Mouse (Mus musculus): ENCODE measurements around the gene Csf2rb. TPM values are rescaled to one million over a fixed set of nuclear protein-coding genes. Genes with fewer than 3 reads are reported as not detected.
A peak's percentile ranks its signal among the peaks of the same experiment; 100 is the strongest.

Csf2rb gene
- polyA plus RNA-seq, 1 experiment from 2014 or later = 1.5 TPM

DNA sequence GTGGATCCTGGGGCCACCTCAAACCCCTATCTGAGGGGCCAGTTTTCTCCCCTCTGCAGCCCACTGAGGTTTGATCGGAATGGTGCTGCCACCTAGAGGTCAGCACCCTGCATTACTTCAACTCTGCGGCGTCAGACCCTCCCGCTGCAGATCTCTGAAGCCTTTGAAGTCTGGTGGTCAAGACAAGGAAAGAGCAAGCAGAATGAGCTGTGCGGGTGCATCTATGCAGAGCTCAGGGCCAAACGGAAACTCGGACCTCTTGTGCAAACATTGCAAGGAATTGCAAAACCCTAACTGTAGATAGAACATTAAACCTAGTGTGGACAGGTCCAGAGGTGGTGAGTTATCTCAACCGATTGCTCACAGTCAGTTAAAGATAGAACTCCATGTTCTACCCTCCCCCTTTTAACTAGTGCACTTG is 43.4 kb downstream of the Csf2rb start:
- H3K27ac ChIP-seq = no peak overlapping the region
- 16% methylated on average over 8 of the region's 8 CpGs for WGBS
- H3K4me1 ChIP-seq = no peaks in the 10 kb centered on the region
- H3K36me3 ChIP-seq = no peaks in the 10 kb centered on the region
- DNase-seq (ENCODE audit: low spot score) = peak; percentile 68
- no peak overlapping the region for H3K4me3 ChIP-seq
- no peaks in the 10 kb centered on the region for H3K9me3 ChIP-seq (replicated peaks)
- peaks cover 39% of the 10 kb centered on the region for H3K27me3 ChIP-seq (ENCODE audit: low read depth, poor library complexity, severe bottlenecking)

GRCm38 (mm10) chr15:78369641-78370040 is 44.1 kb downstream of the Csf2rb start:
- H3K36me3 ChIP-seq = no peaks in the 10 kb centered on the region
- H3K27ac ChIP-seq = no peak overlapping the region
- H3K4me1 ChIP-seq = no peaks in the 10 kb centered on the region
- H3K9me3 ChIP-seq (replicated peaks) = no peaks in the 10 kb centered on the region
- 91% methylated on average over 1 of the region's 1 CpGs for WGBS
- H3K27me3 ChIP-seq (ENCODE audit: low read depth, poor library complexity, severe bottlenecking) = peaks cover 39% of the 10 kb centered on the region
- DNase-seq (ENCODE audit: low spot score) = no peak
- H3K4me3 ChIP-seq = no peak overlapping the region

GRCm38 (mm10) chr15:78372796-78373195 is 47.2 kb downstream of the Csf2rb start:
- WGBS = 73% methylated on average over 3 of the region's 3 CpGs

DNA sequence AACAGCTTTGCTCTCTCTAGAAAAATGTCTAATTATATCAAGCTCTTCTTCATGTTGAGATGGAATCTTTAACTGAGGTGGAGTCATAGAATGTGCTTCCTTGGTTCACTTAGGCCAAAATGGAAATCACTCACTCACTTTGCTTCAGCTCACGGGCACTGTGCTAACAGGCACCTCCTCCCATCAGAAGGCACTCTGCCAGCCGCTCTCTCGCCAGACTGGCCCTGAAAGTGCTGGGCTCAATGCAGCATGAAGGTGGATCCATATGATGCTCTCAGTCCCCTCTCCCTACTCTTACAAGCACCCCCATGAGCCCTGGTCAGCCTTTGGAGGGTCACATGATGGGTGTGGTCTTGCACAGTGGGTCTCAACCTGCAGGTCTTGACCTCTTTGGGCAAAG is 48.7 kb downstream of the Csf2rb start:
- H3K9me3 ChIP-seq (replicated peaks) = no peaks in the 10 kb centered on the region
- H3K4me3 ChIP-seq = no peak overlapping the region
- H3K36me3 ChIP-seq = no peaks in the 10 kb centered on the region
- no peak for DNase-seq (ENCODE audit: low spot score)
- H3K27me3 ChIP-seq (ENCODE audit: low read depth, poor library complexity, severe bottlenecking) = peaks cover 12% of the 10 kb centered on the region
- WGBS = 75% methylated on average over 3 of the region's 3 CpGs
- H3K27ac ChIP-seq = no peak overlapping the region
- no peaks in the 10 kb centered on the region for H3K4me1 ChIP-seq

More at GRCm38 (mm10) chr15:78372796-78373195, 47.2 kb downstream of the Csf2rb start:
- Histone ChIP-seq H3K4me1 (no peaks in the 10 kb centered on the region), H3K27ac (no peak overlapping the region), H3K9me3 (replicated peaks) (no peaks in the 10 kb centered on the region), H3K36me3 (no peaks in the 10 kb centered on the region), H3K4me3 (no peak overlapping the region), H3K27me3 (ENCODE audit: low read depth, poor library complexity, severe bottlenecking) (peaks cover 26% of the 10 kb centered on the region)
- no peak for DNase-seq (ENCODE audit: low spot score)

GRCm38 (mm10) chr15:78377859-78378258 is 52.3 kb downstream of the Csf2rb start:
- no peak for DNase-seq (ENCODE audit: low spot score)
- no peak overlapping the region for H3K4me3 ChIP-seq
- H3K36me3 ChIP-seq = no peaks in the 10 kb centered on the region
- no peak overlapping the region for H3K27ac ChIP-seq
- no peaks in the 10 kb centered on the region for H3K27me3 ChIP-seq (ENCODE audit: low read depth, poor library complexity, severe bottlenecking)
- no peaks in the 10 kb centered on the region for H3K4me1 ChIP-seq
- H3K9me3 ChIP-seq (replicated peaks) = no peaks in the 10 kb centered on the region
- WGBS = 85% methylated on average over 10 of the region's 10 CpGs

- H3K4me1 ChIP-seq = no peaks in the 10 kb centered on the region
- H3K27me3 ChIP-seq (ENCODE audit: low read depth, poor library complexity, severe bottlenecking) = no peaks in the 10 kb centered on the region
- H3K27ac ChIP-seq = no peak overlapping the region
- no peak for DNase-seq (ENCODE audit: low spot score)
- no peak overlapping the region for H3K4me3 ChIP-seq
- no peaks in the 10 kb centered on the region for H3K36me3 ChIP-seq
- H3K9me3 ChIP-seq (replicated peaks) = no peaks in the 10 kb centered on the region
- 81% methylated on average over 10 of the region's 10 CpGs for WGBS
These were observed 53.0 kb downstream of the Csf2rb start for GRCm38 (mm10) chr15:78378556-78378955.

- no peak overlapping the region for H3K27ac ChIP-seq
- no peak for DNase-seq (ENCODE audit: low spot score)
- 90% methylated on average over 2 of the region's 2 CpGs for WGBS
- H3K4me3 ChIP-seq = no peak overlapping the region
- H3K27me3 ChIP-seq (ENCODE audit: low read depth, poor library complexity, severe bottlenecking) = no peaks in the 10 kb centered on the region
- no peaks in the 10 kb centered on the region for H3K4me1 ChIP-seq
- no peaks in the 10 kb centered on the region for H3K36me3 ChIP-seq
- no peaks in the 10 kb centered on the region for H3K9me3 ChIP-seq (replicated peaks)
These were observed 54.7 kb downstream of the Csf2rb start for GRCm38 (mm10) chr15:78380208-78380607.

- DNase-seq (ENCODE audit: low spot score) = no peak
These were observed 55.2 kb downstream of the Csf2rb start for GRCm38 (mm10) chr15:78380741-78381140.

DNA sequence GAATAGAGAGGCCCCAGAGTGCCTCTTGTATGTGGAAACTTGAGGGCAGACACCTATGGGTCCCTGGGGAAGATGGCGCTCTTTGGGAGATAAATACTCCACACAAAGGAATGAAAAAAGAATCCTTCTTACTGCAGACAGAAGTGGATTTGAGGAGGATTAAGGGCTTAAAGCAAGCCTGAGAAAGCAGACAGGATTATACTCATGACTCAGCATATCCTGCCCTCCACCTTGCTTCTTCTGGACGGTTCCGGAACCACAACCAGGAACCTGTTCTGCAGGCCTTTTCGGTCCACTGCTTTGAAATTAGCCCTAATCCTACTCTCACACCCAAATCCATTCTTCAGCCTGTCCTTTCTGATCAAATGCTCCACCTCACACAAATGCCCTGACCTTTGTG is 56.6 kb downstream of the Csf2rb start:
- WGBS = 94% methylated on average over 4 of the region's 4 CpGs
- H3K27me3 ChIP-seq (ENCODE audit: low read depth, poor library complexity, severe bottlenecking) = no peaks in the 10 kb centered on the region
- H3K9me3 ChIP-seq (replicated peaks) = no peaks in the 10 kb centered on the region
- H3K4me3 ChIP-seq = no peak overlapping the region
- H3K27ac ChIP-seq = no peak overlapping the region
- no peak for DNase-seq (ENCODE audit: low spot score)
- H3K36me3 ChIP-seq = no peaks in the 10 kb centered on the region
- H3K4me1 ChIP-seq = no peaks in the 10 kb centered on the region

More at GRCm38 (mm10) chr15:78380741-78381140, 55.2 kb downstream of the Csf2rb start:
- no peaks in the 10 kb centered on the region for H3K4me1 ChIP-seq
- H3K4me3 ChIP-seq = no peak overlapping the region
- H3K36me3 ChIP-seq = no peaks in the 10 kb centered on the region
- H3K9me3 ChIP-seq (replicated peaks) = no peaks in the 10 kb centered on the region
- no peaks in the 10 kb centered on the region for H3K27me3 ChIP-seq (ENCODE audit: low read depth, poor library complexity, severe bottlenecking)
- 73% methylated on average over 4 of the region's 4 CpGs for WGBS
- H3K27ac ChIP-seq = no peak overlapping the region

DNA sequence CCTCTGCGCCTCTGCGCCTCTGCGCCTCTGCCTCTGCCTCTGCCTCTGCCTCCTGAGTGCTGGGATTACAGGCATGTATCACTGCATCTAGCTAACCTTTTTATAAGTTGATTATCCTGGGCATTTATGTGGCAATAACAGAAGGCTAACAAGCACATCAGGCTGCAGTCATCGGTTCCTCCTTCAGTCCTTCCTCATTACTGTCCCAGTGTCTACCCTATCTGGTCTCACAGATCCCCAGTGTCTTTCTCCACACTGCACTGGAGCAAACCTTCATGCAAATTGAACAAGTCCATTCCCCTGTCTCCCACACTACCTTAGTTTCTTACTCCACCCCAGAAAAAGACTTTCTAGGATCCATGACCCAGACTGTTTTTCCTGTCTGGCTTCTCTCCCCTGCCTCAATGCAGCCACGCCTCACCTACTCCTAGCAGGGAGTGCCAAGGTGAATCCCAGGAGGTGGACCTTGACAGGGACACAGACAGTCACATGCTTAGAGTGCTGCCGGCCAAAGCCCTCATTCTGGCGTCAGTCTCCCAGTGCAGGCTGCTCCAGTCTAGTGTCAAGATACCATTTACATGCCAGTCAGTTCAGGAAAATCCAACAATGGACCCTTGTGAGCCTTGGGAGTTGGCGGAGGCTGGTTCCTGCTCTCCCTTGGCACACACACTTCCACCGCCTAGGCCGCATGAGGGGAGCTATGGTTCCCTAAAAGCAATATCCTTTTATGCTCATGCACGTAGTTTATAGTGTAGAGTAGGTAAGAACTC is 58.1 kb downstream of the Csf2rb start:
- no peaks in the 10 kb centered on the region for H3K27me3 ChIP-seq (ENCODE audit: low read depth, poor library complexity, severe bottlenecking)
- WGBS = 90% methylated on average over 11 of the region's 11 CpGs
- H3K4me1 ChIP-seq = no peaks in the 10 kb centered on the region
- H3K9me3 ChIP-seq (replicated peaks) = no peaks in the 10 kb centered on the region
- no peak for DNase-seq (ENCODE audit: low spot score)
- H3K36me3 ChIP-seq = no peaks in the 10 kb centered on the region
- H3K27ac ChIP-seq = no peak overlapping the region
- no peak overlapping the region for H3K4me3 ChIP-seq

GRCm38 (mm10) chr15:78384220-78385116 is 58.9 kb downstream of the Csf2rb start:
- H3K27ac ChIP-seq = no peak overlapping the region
- 76% methylated on average over 7 of the region's 7 CpGs for WGBS

DNA sequence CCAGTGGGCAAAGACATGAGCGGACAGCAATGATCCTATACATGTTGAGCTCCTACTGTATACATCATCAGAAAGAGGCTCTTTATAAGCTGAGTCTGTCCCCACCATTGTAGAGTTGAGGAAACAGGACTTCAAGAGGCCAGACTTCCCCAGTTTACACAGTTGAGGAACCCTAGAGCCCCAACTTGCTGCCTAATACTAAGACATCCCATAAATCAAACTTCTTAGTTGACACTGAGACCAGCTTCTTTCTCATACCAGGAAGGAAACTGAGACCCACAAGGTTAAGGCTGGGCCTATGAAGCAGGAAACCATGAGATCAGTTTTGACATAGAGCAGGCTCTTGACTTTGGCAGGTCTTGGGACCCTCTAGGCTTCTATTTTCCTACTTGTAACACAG is 60.0 kb downstream of the Csf2rb start:
- Histone ChIP-seq H3K4me1 (no peaks in the 10 kb centered on the region), H3K27ac (no peak overlapping the region), H3K4me3 (no peak overlapping the region), H3K27me3 (ENCODE audit: low read depth, poor library complexity, severe bottlenecking) (no peaks in the 10 kb centered on the region), H3K36me3 (no peaks in the 10 kb centered on the region), H3K9me3 (replicated peaks) (no peaks in the 10 kb centered on the region)
- DNase-seq (ENCODE audit: low spot score) = no peak
- WGBS = 96% methylated on average over 1 of the region's 1 CpGs

More at GRCm38 (mm10) chr15:78384220-78385116, 58.9 kb downstream of the Csf2rb start:
- no peaks in the 10 kb centered on the region for H3K9me3 ChIP-seq (replicated peaks)
- DNase-seq (ENCODE audit: low spot score) = no peak
- H3K36me3 ChIP-seq = no peaks in the 10 kb centered on the region
- no peaks in the 10 kb centered on the region for H3K27me3 ChIP-seq (ENCODE audit: low read depth, poor library complexity, severe bottlenecking)
- no peak overlapping the region for H3K4me3 ChIP-seq
- no peaks in the 10 kb centered on the region for H3K4me1 ChIP-seq

- DNase-seq (ENCODE audit: low spot score) = no peak
- no peaks in the 10 kb centered on the region for H3K4me1 ChIP-seq
- H3K27ac ChIP-seq = no peak overlapping the region
- no peaks in the 10 kb centered on the region for H3K9me3 ChIP-seq (replicated peaks)
- WGBS = 86% methylated on average over 3 of the region's 3 CpGs
- no peaks in the 10 kb centered on the region for H3K27me3 ChIP-seq (ENCODE audit: low read depth, poor library complexity, severe bottlenecking)
- no peaks in the 10 kb centered on the region for H3K36me3 ChIP-seq
- no peak overlapping the region for H3K4me3 ChIP-seq
These were observed 65.3 kb downstream of the Csf2rb start for GRCm38 (mm10) chr15:78390855-78391254.

Measured in limb, embryonic 10.5 days (tissue).